Mouse (Mus musculus) G1E (cell line): Measurements from ENCODE around the gene Surf6. TPM values are rescaled to one million over a fixed set of nuclear protein-coding genes. Genes with fewer than 3 reads are reported as not detected.
"Not testable (repeated sequence)": the region's sequence is repeated elsewhere in the genome, so short reads cannot be mapped to it uniquely, and the experiment has no call there.

ENCODE experiments used
- ATAC-seq: 2 replicates; pipeline ENCODE4 v1.8.0; 2016; ENCODE audit warnings: mild to moderate bottlenecking; ENCODE audit not compliant: insufficient number of reproducible peaks, poor library complexity, low FRiP score, severe bottlenecking; ENCODE audit errors: extremely low read depth
- DNase-seq: peaks from one replicate; pipeline ENCODE4 v3.0.0; 2012; ENCODE audit warnings: low spot score
- H3K27me3 ChIP-seq: 2 replicates; pipeline ENCODE4 v1.6.1; 2012; ENCODE audit warnings: mild to moderate bottlenecking, low read length, inconsistent platforms; ENCODE audit not compliant: insufficient read depth
- H3K36me3 ChIP-seq: replicated peaks from 2 replicates; pipeline ENCODE3; 2012; ENCODE audit warnings: mild to moderate bottlenecking, inconsistent platforms
- H3K4me1 ChIP-seq: 2 replicates; pipeline ENCODE4 v1.6.1; 2012; ENCODE audit warnings: low read depth, low read length, inconsistent platforms, mixed read lengths; ENCODE audit not compliant: insufficient read depth
- H3K4me3 ChIP-seq: 2 replicates; pipeline ENCODE4 v1.5.1; 2012; ENCODE audit warnings: low read depth, mild to moderate bottlenecking, inconsistent platforms, low read length, moderate library complexity, mixed read lengths
- H3K9me3 ChIP-seq: replicated peaks from 2 replicates; pipeline ENCODE4 v1.6.1; 2012; ENCODE audit warnings: inconsistent platforms
- CTCF ChIP-seq: IDR thresholded peaks from 2 replicates; pipeline ENCODE4 v1.5.1; 2012; ENCODE audit warnings: low read depth, low read length, inconsistent platforms, mixed read lengths
- GATA1 ChIP-seq: IDR thresholded peaks from 2 replicates; pipeline ENCODE4 v1.6.1; 2012; ENCODE audit warnings: borderline replicate concordance, low read length, inconsistent platforms, mixed read lengths
- GATA2 ChIP-seq: IDR thresholded peaks from 2 replicates; pipeline ENCODE4 v1.6.1; 2012; ENCODE audit warnings: low read depth, low read length, inconsistent platforms, borderline replicate concordance
- POLR2AphosphoS5 ChIP-seq: IDR thresholded peaks from 2 replicates; pipeline ENCODE4 v1.6.1; 2012; ENCODE audit warnings: low read depth, low read length, inconsistent platforms; ENCODE audit not compliant: insufficient replicate concordance
- TAL1 ChIP-seq: conservative IDR thresholded peaks from 2 replicates; pipeline ENCODE4 v1.6.1; 2012; ENCODE audit warnings: low read depth, low read length, inconsistent platforms, mixed read lengths
- polyA plus RNA-seq: library from polyadenylated mRNA; stranded (reverse); fragments of >175 nt; gene quantifications from 2 replicates; pipeline ENCODE4 v1.2.3, GENCODE M21; 2012
- total RNA-seq, 2 experiments: library from RNA; stranded (forward) in 1 of 2; stranded (reverse) in 1 of 2; fragments of 200-1000 nt in 1 of 2; fragments of >200 nt in 1 of 2; fragmentation: Nextera tagmentation in 1 of 2; gene quantifications; 2 replicates each; pipeline ENCODE4 v1.2.3; 2014 to 2017

Gene Surf6
- total and polyA plus RNA-seq, 3 experiments = 20.7 to 52.5 (median 34.8) TPM

DNA sequence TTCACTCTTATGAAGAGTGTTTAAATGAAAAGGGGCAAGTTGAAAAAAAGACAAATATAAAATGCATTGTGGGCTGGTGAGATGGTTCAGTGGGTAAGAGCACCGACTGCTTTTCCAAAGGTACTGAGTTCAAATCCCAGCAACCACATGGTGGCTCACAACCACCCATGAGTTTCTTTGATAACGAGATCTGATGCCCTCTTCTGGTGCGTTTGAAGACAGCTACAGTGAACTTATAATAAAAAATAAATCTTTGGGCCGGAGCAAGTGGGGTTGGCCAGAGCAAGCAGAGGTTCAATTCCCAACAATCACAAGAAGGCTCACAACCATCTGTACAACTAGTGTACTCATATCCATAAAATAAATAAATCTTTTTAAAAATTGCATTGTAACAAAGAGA, 6.8 kb downstream of the Surf6 start:
- TF ChIP-seq GATA2 = no peak
- no peaks in the 10 kb centered on the region for H3K27me3 ChIP-seq
- H3K36me3 ChIP-seq = peaks cover 93% of the 10 kb centered on the region
- H3K4me1 ChIP-seq = peaks cover 23% of the 10 kb centered on the region
- H3K9me3 ChIP-seq = no peaks in the 10 kb centered on the region
- DNase-seq (no peak), ATAC-seq (no peak)
- H3K4me3 ChIP-seq = no peak overlapping the region

GRCm38 (mm10) chr2:26886170-26886569, 16.5 kb downstream of the Surf6 start:
- H3K4me1 ChIP-seq, H3K4me3 ChIP-seq, H3K9me3 ChIP-seq, ATAC-seq, H3K27me3 ChIP-seq, DNase-seq: not testable (repeated sequence)
- H3K36me3 ChIP-seq = peaks cover 32% of the 10 kb centered on the region

DNA sequence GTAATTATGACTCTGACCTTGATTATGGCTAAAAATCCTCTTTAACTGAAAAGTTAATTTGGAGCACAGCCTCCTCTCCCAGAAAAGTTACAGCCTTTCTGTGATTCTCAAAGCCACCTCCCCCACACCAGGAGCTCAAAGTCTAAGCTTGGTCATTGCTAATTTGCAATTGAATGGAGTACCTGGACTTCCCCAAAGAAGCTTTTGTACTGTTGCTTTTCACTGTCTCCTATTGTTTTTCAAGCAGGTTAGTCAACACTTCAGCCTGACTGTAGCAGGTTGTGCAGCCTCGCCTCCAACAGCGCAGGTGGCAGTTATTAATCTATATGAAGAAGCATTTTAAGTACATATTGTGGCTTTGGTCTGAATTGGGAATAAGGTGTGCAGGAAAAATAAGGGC, 17.1 kb downstream of the Surf6 start:
- H3K27me3 ChIP-seq, ATAC-seq, H3K9me3 ChIP-seq, DNase-seq, H3K4me3 ChIP-seq, H3K4me1 ChIP-seq: not testable (repeated sequence)
- H3K36me3 ChIP-seq = peaks cover 26% of the 10 kb centered on the region

GRCm38 (mm10) chr2:26878571-26878970, 24.1 kb downstream of the Surf6 start:
- no peak for ATAC-seq
- Histone ChIP-seq H3K36me3 (no peaks in the 10 kb centered on the region), H3K4me3 (no peak overlapping the region), H3K9me3 (peaks cover 4% of the 10 kb centered on the region; the same call in 1 of the 2 replicates), H3K27me3 (peaks cover 6% of the 10 kb centered on the region; the same call in 1 of the 2 replicates), H3K4me1 (no peaks in the 10 kb centered on the region)
- no peak for TF ChIP-seq CTCF
- TF ChIP-seq GATA1 = no peak
- TF ChIP-seq GATA2 = no peak
- no peak for TF ChIP-seq POLR2AphosphoS5
- TF ChIP-seq TAL1 = no peak
- no peak for DNase-seq

DNA sequence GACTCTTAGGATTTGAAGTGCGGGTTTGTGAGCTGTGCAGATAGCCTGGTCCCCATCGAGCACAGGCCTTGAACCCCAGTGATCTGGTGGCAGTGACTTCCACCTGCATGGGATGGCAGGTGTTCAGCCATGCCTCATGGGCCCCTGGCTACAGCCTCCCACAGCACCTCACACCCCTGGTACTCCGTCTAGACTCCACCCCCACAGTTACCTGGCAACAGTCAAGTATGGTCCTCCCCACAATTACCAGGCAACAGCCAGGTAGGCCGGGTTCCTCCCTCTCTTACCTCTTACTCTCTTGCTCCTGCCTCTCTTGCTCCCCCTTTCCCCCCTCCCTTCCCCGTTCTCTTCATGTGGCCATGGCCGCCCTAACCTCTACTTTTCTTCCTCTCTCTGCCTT, 32.0 kb downstream of the Surf6 start:
- H3K4me3 ChIP-seq = no peak overlapping the region
- no peaks in the 10 kb centered on the region for H3K36me3 ChIP-seq
- H3K4me1 ChIP-seq = no peaks in the 10 kb centered on the region
- no peak for TF ChIP-seq TAL1
- no peak for TF ChIP-seq CTCF
- TF ChIP-seq POLR2AphosphoS5 = no peak
- no peak for TF ChIP-seq GATA1
- TF ChIP-seq GATA2 = no peak
- no peaks in the 10 kb centered on the region for H3K9me3 ChIP-seq
- DNase-seq = no peak
- H3K27me3 ChIP-seq = peaks cover 29% of the 10 kb centered on the region
- no peak for ATAC-seq

DNA sequence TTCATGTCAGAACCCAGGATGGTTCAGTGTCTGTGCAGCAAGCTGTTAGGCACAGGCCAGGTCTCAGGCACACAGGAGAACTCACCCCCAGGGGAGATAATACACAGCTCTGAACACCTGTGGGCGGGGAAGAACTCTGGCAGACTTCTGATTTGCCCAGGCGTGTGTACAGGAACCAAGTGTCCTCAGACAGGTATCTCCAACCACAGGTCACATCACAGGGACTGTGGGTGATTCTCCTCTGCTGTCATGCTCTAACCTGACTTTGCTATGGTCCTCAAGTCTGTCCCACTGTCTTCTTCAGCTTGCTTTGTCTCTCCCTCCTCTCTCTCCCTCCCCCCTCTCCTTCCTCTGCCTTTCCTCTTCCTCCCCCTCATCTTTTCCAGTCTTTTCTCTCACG, 37.8 kb downstream of the Surf6 start, which contains the start of gene Abo:
TSS of gene Abo (minus strand) at position 101 of the 400 bp plus-strand sequence.
- TF ChIP-seq GATA2 = no peak
- TF ChIP-seq CTCF = no peak
- TF ChIP-seq TAL1 = no peak
- TF ChIP-seq POLR2AphosphoS5 = no peak
- no peak for TF ChIP-seq GATA1
- DNase-seq = no peak
- H3K9me3 ChIP-seq = no peaks in the 10 kb centered on the region
- no peaks in the 10 kb centered on the region for H3K4me1 ChIP-seq
- no peaks in the 10 kb centered on the region for H3K36me3 ChIP-seq
- no peak for ATAC-seq
- H3K4me3 ChIP-seq = no peak within 1 kb of the TSS; the same call in 1 of the 2 replicates
- peaks cover 21% of the 10 kb centered on the region for H3K27me3 ChIP-seq

GRCm38 (mm10) chr2:26862856-26863255, 39.8 kb downstream of the Surf6 start:
- ATAC-seq (no peak), DNase-seq (no peak)
- no peaks in the 10 kb centered on the region for H3K4me1 ChIP-seq
- H3K27me3 ChIP-seq = peaks cover 11% of the 10 kb centered on the region
- no peaks in the 10 kb centered on the region for H3K36me3 ChIP-seq
- H3K9me3 ChIP-seq = no peaks in the 10 kb centered on the region
- no peak overlapping the region for H3K4me3 ChIP-seq
- TF ChIP-seq GATA2 (no peak), GATA1 (no peak), TAL1 (no peak), POLR2AphosphoS5 (no peak), CTCF (no peak)
